Mouse (Mus musculus): ENCODE data around the gene H1f0.

Gene H1f0

GRCm38 (mm10) chr15:79073752-79074151 is 45.5 kb downstream of the H1f0 start:
- DNase-seq = no peak

GRCm38 (mm10) chr15:79074446-79074845 is 46.2 kb downstream of the H1f0 start:
- DNase-seq = no peak

- peak; percentile 91 for DNase-seq
These were observed 46.8 kb downstream of the H1f0 start, which contains the start of gene Eif3l for GRCm38 (mm10) chr15:79074913-79075532. Gene Eif3l (plus strand): TSS chr15:79075179.

GRCm38 (mm10) chr15:79075658-79076365 is 47.6 kb downstream of the H1f0 start:
- DNase-seq = no peak

- DNase-seq = no peak
These were observed 51.3 kb downstream of the H1f0 start for GRCm38 (mm10) chr15:79079567-79079966.
